Mouse (Mus musculus): ENCODE measurements around the gene Gm17455.

Gm17455 gene

DNA sequence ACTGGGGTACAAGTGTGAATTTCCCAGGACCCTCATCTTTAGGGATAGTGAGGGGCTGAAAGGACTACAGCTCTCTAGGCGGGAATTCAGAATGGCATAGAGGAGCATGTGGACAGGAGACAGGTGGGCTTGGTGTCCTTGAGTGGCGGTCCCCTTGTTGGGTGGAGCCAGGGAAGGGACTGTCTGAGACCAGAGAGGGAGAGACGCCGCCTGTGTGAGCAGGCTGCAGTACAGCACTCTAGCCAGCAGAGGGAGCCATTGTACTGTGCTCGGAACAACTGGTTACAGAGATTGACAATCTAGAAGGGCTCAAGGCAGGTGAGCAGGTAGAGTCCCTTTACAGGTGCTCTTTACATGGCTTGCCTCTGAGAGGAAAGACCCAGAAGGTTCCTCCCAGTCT, 8.3 kb downstream of the Gm17455 start:
- in situ Hi-C loops (cut with MboI, MseI): no loop called here

DNA sequence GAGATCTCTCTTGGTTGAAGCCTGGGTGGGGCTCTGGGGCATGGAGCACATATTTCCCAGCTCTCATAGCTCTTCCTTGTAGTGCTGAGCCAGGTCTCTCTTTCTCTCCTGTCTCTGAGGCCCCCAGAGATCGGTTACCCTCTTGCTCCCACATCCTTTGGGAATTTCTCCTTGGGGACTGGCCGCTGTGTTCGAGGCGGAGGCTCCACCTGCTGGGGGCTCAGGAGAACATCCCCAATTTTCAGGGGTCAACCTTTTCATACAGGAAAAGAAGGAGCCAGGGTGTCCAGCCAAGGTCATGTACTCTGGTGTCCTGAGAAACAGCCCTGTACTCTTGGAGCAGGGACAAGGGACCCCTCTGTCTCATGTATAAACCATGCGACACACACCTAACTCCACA, 12.3 kb downstream of the Gm17455 start:
- in situ Hi-C loops (cut with MboI, MseI): loop anchor here (5.0 to 10.0 kb wide), 3 partner anchors 104 to 326 kb away; no protein-coding TSS in a partner anchor

- in situ Hi-C loops (cut with MboI, MseI): loop anchor here (5.0 to 10.0 kb wide), 3 partner anchors 106 to 324 kb away; no protein-coding TSS in a partner anchor
Observed at GRCm38 (mm10) chr10:60413756-60414155, 14.2 kb downstream of the Gm17455 start.

GRCm38 (mm10) chr10:60417041-60417440, 17.5 kb downstream of the Gm17455 start:
- in situ Hi-C loops (cut with MboI, MseI): loop anchor here in 1 of 2 experiments (10.0 kb wide), 1 partner anchor 112 kb away; no protein-coding TSS in a partner anchor

- in situ Hi-C loops (cut with MboI, MseI): loop anchor here in 1 of 2 experiments (10.0 kb wide), 1 partner anchor 113 kb away; no protein-coding TSS in a partner anchor
Observed at GRCm38 (mm10) chr10:60418137-60418536, 18.6 kb downstream of the Gm17455 start.

DNA sequence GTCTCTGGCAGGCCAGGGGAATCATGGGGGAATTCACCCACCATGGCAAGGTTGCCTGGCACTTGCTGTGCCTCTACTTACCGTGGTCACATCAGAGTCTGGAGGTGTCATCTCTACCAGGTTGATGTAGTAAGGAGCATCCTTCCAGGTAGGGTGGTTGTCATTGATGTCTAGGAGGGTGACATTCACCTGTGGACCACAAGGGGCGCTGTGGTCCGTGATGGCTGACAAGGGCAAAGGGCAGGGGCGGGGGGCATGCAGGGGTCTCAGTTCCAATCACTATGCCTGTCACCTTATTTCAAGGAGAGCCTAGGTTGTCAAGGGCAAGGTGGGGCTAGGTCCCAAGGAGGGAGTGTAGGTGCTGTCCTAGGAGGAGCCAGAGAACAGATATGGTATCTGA, 20.1 kb downstream of the Gm17455 start:
- in situ Hi-C loops (cut with MboI, MseI): loop anchor here in 1 of 2 experiments (10.0 kb wide), 1 partner anchor 115 kb away; no protein-coding TSS in a partner anchor

GRCm38 (mm10) chr10:60422756-60423155, 23.2 kb downstream of the Gm17455 start:
- in situ Hi-C loops (cut with MboI, MseI): no loop called here

DNA sequence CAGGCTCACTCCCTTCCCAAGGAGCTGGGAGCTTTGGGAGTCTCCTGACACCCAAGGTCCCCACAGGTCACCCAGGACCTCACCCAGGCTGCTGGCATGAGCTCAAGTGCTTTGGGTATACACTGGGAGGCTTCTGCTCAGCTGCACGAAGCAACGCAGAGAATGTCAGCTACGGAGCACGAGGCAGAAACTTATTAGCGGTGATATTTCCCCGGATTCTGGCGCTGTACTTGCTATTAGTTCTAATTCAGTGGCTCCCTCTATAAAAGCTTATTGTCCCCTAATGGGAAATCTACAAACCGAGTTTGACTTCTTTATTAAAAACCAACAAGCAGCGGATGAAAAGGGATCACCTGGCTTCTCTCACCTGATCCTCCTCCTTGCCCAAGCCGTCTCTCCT, 30.5 kb downstream of the Gm17455 start:
- in situ Hi-C loops (cut with MboI, MseI): no loop called here

- in situ Hi-C loops (cut with MboI, MseI): no loop called here
Observed at GRCm38 (mm10) chr10:60430591-60430990, 31.1 kb downstream of the Gm17455 start.

DNA sequence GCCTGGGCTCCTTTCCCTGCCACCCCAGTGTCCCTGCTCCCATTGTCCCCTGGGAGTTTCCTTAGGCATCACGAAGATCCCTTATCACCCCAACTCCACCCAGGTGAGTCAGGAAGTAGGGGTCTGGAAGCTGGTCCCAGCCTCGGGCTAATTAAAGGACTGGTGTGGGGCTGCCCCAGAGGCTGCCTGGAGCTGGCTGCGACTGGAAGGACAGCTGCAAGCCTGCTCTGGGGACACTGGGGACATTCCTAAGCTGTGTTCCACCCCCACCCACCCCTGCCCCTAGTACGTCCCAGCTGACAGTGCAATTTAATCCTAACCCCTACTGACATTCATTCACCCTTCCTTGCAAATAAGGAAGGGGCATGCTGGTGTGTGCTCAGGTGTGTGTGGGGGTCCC, 33.2 kb downstream of the Gm17455 start:
- in situ Hi-C loops (cut with MboI, MseI): no loop called here

- in situ Hi-C loops (cut with MboI, MseI): no loop called here
Observed at GRCm38 (mm10) chr10:60442321-60442720, 42.8 kb downstream of the Gm17455 start.

GRCm38 (mm10) chr10:60443078-60443477, 43.6 kb downstream of the Gm17455 start:
- in situ Hi-C loops (cut with MboI, MseI): no loop called here

- in situ Hi-C loops (cut with MboI, MseI): no loop called here
Observed at GRCm38 (mm10) chr10:60445031-60445593, 45.6 kb downstream of the Gm17455 start.

GRCm38 (mm10) chr10:60447186-60447585, 47.7 kb downstream of the Gm17455 start:
- in situ Hi-C loops (cut with MboI, MseI): no loop called here

Data from T-helper 17 cell (primary cell).